In genomic region chr19:7134631-7135091, GRCm38 (mm10) we compare ENCODE assay signal across 8 mouse cellular contexts. TPM values are rescaled to one million over a fixed set of nuclear protein-coding genes. Genes with fewer than 3 reads are reported as not detected.
A peak's percentile ranks its signal among the peaks of the same experiment; 100 is the strongest.
DNase-seq lines count a peak whose midpoint lies in the region; ATAC-seq and TF ChIP-seq lines count a peak whose summit lies in the region.

No protein-coding gene starts in this region.

- peak overlapping the region; percentile 37 for H3K9ac ChIP-seq in forebrain, embryonic 11.5 days (ENCODE audit: low read length)
- H3K9ac ChIP-seq in neural tube, embryonic 15.5 days (replicated peaks) = no peak overlapping the region

- no peak for DNase-seq in cerebellum, adult 2 months
- DNase-seq in cerebellum, adult 11 months = no peak
- peak; percentile 73 for DNase-seq in forebrain, embryonic 11.5 days (ENCODE audit: low spot score)
- peak; percentile 47 to 50 for DNase-seq in heart, postnatal 36 days
- DNase-seq in limb, embryonic 10.5 days (ENCODE audit: low spot score) = no peak
- DNase-seq in frontal cortex, postnatal 25 days (ENCODE audit: low spot score in 2 of 2) = no peak
- DNase-seq in layer of hippocampus, adult 8-10 months (ENCODE audit: low spot score in 2 of 2) = no peak

- 0 out of 2 replicates have a peak overlapping the region, but pooled peaks have one; percentile 11 for H3K4me2 ChIP-seq in forebrain, embryonic 11.5 days (ENCODE audit: low read depth, low read length, severe bottlenecking)
- no peak overlapping the region for H3K4me2 ChIP-seq in neural tube, embryonic 15.5 days

- 50% methylated on average over 17 of the region's 17 CpGs for WGBS in cerebellum, adult 2 months
- 8% methylated on average over 17 of the region's 17 CpGs for WGBS in forebrain, embryonic 11.5 days
- 22% methylated on average over 17 of the region's 17 CpGs for WGBS in limb, embryonic 10.5 days
- 14% methylated on average over 17 of the region's 17 CpGs for WGBS in neural tube, embryonic 15.5 days

- H3K9me3 ChIP-seq in forebrain, embryonic 11.5 days (ENCODE audit: control insufficient read depth, low read length) = no peaks in the 10 kb centered on the region
- no peaks in the 10 kb centered on the region for H3K9me3 ChIP-seq in limb, embryonic 10.5 days (replicated peaks)
- no peaks in the 10 kb centered on the region for H3K9me3 ChIP-seq in neural tube, embryonic 15.5 days (replicated peaks)

- 0 out of 2 replicates have a peak, but pooled peaks have one; percentile 45 for ATAC-seq in forebrain, embryonic 11.5 days (replicated peaks; ENCODE audit: low FRiP score)
- ATAC-seq in neural tube, embryonic 15.5 days (ENCODE audit: low FRiP score) = peak; percentile 21

- no peaks in the 10 kb centered on the region for H3K27me3 ChIP-seq in cerebellum, adult 2 months (ENCODE audit: control insufficient read depth, insufficient read depth, low read length)
- peaks cover 12% of the 10 kb centered on the region for H3K27me3 ChIP-seq in forebrain, embryonic 11.5 days (ENCODE audit: control insufficient read depth, insufficient read depth, low read length)
- peaks cover 97% of the 10 kb centered on the region for H3K27me3 ChIP-seq in limb, embryonic 10.5 days (ENCODE audit: low read depth, poor library complexity, severe bottlenecking)
- H3K27me3 ChIP-seq in neural tube, embryonic 15.5 days (replicated peaks) = peaks cover 11% of the 10 kb centered on the region; the same call in 1 of the 2 replicates

- H3K36me3 ChIP-seq in forebrain, embryonic 11.5 days (ENCODE audit: control insufficient read depth, insufficient read depth, low read length) = no peaks in the 10 kb centered on the region
- no peaks in the 10 kb centered on the region for H3K36me3 ChIP-seq in limb, embryonic 10.5 days
- no peaks in the 10 kb centered on the region for H3K36me3 ChIP-seq in neural tube, embryonic 15.5 days

- H3K27ac ChIP-seq in cerebellum, adult 2 months (ENCODE audit: insufficient read depth, low read length) = peak overlapping the region; percentile 29; the same call in 1 of the 2 replicates
- H3K27ac ChIP-seq in forebrain, embryonic 11.5 days (ENCODE audit: low read depth, low read length) = peak overlapping the region; percentile 62; the same call in 1 of the 2 replicates
- peak overlapping the region; percentile 77 for H3K27ac ChIP-seq in limb, embryonic 10.5 days
- H3K27ac ChIP-seq in neural tube, embryonic 15.5 days (replicated peaks) = peak overlapping the region; percentile 81

- TF ChIP-seq POLR2A in cerebellum, adult 2 months (IDR thresholded peaks at IDR 0.05; ENCODE audit: borderline replicate concordance, insufficient read depth, low read length) = no peak

- intact Hi-C loops in heart, postnatal 36 days (cut with DNase I) = no loop called here

- peaks cover 53% of the 10 kb centered on the region for H3K4me1 ChIP-seq in cerebellum, adult 2 months (ENCODE audit: control insufficient read depth, insufficient read depth, low read length)
- H3K4me1 ChIP-seq in forebrain, embryonic 11.5 days (replicated peaks; ENCODE audit: control insufficient read depth, insufficient read depth, low read length) = peaks cover 43% of the 10 kb centered on the region
- H3K4me1 ChIP-seq in limb, embryonic 10.5 days = peaks cover 98% of the 10 kb centered on the region
- peaks cover 69% of the 10 kb centered on the region for H3K4me1 ChIP-seq in neural tube, embryonic 15.5 days

- H3K4me3 ChIP-seq in cerebellum, adult 2 months (replicated peaks; ENCODE audit: insufficient read depth, low read depth, low read length) = no peak overlapping the region
- no peak overlapping the region for H3K4me3 ChIP-seq in forebrain, embryonic 11.5 days (ENCODE audit: low read depth, low read length)
- H3K4me3 ChIP-seq in limb, embryonic 10.5 days = 0 out of 2 replicates have a peak overlapping the region, but pooled peaks have one; percentile 13
- H3K4me3 ChIP-seq in neural tube, embryonic 15.5 days (replicated peaks) = no peak overlapping the region

- TF ChIP-seq CTCF in cerebellum, adult 2 months (IDR thresholded peaks at IDR 0.05; ENCODE audit: borderline replicate concordance, insufficient read depth, low read depth, low read length) = no peak

RNA-seq across cellular contexts. Expression of gene Flrt1, which starts 29.1 kb away (rescaled TPM):
- polyA plus RNA-seq in cerebellum, adult 2 months (2012; rRNA removed) = 5.4 and 6.2 TPM in 2 replicates
- polyA plus RNA-seq in forebrain, embryonic 11.5 days (2014; fragmentation: Nextera tagmentation; extraction: Ambion mirVana) = 7.7 and 9.0 TPM in 2 replicates
- under 1 TPM; 0.84 to 1.00 TPM for total RNA-seq in heart, postnatal 36 days (2021)
- polyA plus RNA-seq in limb, embryonic 10.5 days (2016; fragmentation: Nextera tagmentation; extraction: Ambion mirVana) = 0.54 and 1.6 TPM in 2 replicates
- 10.5 and 10.9 TPM in 2 replicates for polyA plus RNA-seq in neural tube, embryonic 15.5 days (2015; fragmentation: Nextera tagmentation; extraction: Ambion mirVana)
- total RNA-seq in layer of hippocampus, adult 8-10 months (2022) = 10 to 100 TPM; 18.9 to 23.5 (median 21.5) TPM

Comparison
In these comparisons a context has a peak if more than half of its experiments do, and no peak if none do; other contexts are left out.
1. DNase-seq: peak in forebrain, embryonic 11.5 days (single experiment) and heart, postnatal 36 days (2 of 2); none in cerebellum, adult 2 months (0 of 2), cerebellum, adult 11 months (single experiment), limb, embryonic 10.5 days (single experiment), frontal cortex, postnatal 25 days (0 of 2) and layer of hippocampus, adult 8-10 months (0 of 2).
2. H3K27ac ChIP-seq: peak in every context shown above with its lines; median percentile 81 in neural tube, embryonic 15.5 days; 77 in limb, embryonic 10.5 days; 62 in forebrain, embryonic 11.5 days; 29 in cerebellum, adult 2 months.